Mouse (Mus musculus) CD8-positive naive resting alpha-beta T cell, adult 2 months (primary cell): ENCODE data around the gene Suds3.

ENCODE experiments used
- DNase-seq, 2 experiments: peaks; one replicate each; pipeline ENCODE4 v3.0.0; 2022; ENCODE audit warnings: low read depth in 2 of 2, low spot score in 2 of 2

The Suds3 gene

DNA sequence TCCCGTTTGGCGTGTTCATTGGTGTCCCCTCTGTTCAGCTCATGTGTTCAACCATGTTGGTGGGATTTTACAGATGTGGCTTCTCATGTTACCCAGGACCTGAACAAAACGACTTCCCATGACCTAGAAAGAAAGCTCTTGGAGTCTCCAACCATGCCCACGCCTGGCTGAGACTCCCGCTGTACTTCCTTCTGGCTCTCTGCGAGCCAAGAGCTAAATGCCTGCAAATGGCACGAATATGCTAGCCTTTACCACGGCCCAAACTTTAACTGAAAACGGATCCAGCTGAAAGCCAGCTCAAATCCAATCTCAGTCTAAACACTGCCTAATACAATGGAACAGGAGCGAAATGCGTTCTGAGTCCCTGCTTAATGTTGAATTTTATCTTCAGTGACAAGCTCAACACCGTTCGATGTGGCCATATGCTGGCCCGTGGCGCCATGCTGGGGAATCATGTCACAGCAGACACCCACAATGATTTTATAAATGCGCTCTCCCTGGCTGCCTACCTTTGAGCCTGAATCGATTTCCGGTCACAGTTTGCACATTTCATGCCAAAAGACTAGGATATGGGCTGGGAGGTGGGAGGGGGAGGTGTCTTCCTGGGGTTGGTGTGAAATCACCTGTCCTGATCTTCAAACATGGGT, 55.3 kb downstream of the Suds3 start:
- no peak for DNase-seq

DNA sequence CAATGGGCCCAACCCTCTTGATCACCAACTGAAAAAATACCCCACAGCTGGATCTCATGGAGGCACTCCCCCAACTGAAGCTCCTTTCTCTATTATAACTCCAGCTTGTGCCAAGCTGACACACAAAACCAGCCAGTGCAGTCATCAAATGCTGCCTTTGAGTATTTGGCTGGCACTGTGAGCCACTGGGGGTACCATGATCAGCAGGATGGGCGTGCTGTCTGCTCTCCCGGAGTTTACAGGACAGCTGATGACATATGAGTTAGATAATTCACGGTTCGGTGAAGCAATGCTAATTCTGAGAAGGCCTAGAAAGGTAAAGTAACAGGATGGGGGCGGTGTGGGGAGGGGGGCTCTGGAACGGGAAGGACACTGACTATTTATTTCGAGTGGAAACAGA, 66.0 kb downstream of the Suds3 start:
- no peak for DNase-seq

DNA sequence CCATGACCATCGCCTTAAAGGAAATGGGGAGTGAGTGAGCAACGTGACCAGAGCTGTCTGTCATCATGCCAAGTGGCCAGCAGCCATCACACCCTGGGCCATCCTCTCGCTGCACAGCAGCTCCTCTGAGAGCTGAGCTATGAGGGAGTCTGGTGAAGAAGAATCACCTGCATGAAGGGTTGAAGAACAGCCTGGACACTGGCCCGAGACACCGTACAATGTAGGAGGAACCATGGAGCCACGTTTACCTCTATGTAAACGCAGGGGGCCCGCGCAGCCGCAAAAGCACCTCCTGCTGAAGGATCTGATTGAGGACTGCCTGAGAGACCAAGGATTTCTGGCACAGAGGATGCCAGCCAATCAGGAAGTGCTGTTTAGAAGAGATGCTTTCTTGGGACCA, 70.8 kb downstream of the Suds3 start:
- DNase-seq = no peak

DNA sequence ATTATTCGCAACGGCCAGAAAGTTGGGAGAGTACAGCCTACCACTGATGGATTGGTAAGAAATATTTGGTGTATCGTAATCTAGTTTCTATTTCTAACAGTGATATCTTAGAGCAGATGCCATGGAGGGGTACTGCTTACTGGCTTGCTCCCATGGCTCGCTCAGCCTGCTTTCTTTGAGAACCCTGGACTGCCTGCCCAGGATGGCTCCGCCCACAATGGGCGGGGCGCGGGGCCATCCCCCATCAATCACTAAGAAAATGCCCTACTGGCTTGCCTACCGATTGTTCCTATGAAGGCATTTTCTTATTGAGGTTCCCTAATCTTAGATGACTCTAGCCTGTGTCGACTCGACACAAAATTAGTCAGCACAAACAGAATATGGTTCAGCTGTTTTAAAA, 73.3 kb downstream of the Suds3 start:
- DNase-seq = no peak
